Mouse (Mus musculus) liver, embryonic 13.5 days (tissue): ENCODE data around the gene Klhl2. TPM values are rescaled to one million over a fixed set of nuclear protein-coding genes. Genes with fewer than 3 reads are reported as not detected.

Experiments
- ATAC-seq: fragments of 200-750 bp; cut with Nextera tagmentation; 2 replicates; pipeline ENCODE4 v1.8.0; 2017; ENCODE audit warnings: low read depth, mild to moderate bottlenecking, moderate number of reproducible peaks, moderate library complexity
- DNase-seq: peaks from one replicate; pipeline ENCODE4 v3.0.0; 2022
- H3K27ac ChIP-seq: fragments of 300-500 bp; sonication (generic); 2 replicates; pipeline ENCODE4 v1.5.1; 2015; ENCODE audit warnings: moderate library complexity, mild to moderate bottlenecking, inconsistent platforms
- H3K27me3 ChIP-seq: fragments of 300-500 bp; sonication (generic); 2 replicates; pipeline ENCODE4 v1.6.1; 2015; ENCODE audit warnings: mild to moderate bottlenecking, inconsistent platforms
- H3K36me3 ChIP-seq: fragments of 300-500 bp; sonication (generic); 2 replicates; pipeline ENCODE4 v1.6.1; 2015; ENCODE audit warnings: mild to moderate bottlenecking, inconsistent platforms
- H3K4me1 ChIP-seq: fragments of 300-500 bp; sonication (generic); replicated peaks from 2 replicates; pipeline ENCODE4 v1.6.1; 2015; ENCODE audit warnings: inconsistent platforms
- H3K4me2 ChIP-seq: fragments of 300-500 bp; sonication (generic); 2 replicates; pipeline ENCODE4 v1.6.1; 2015; ENCODE audit warnings: inconsistent platforms, mild to moderate bottlenecking, moderate library complexity
- H3K4me3 ChIP-seq: fragments of 300-500 bp; sonication (generic); replicated peaks from 2 replicates; pipeline ENCODE4 v1.5.1; 2015; ENCODE audit warnings: mild to moderate bottlenecking, inconsistent platforms
- H3K9ac ChIP-seq: fragments of 300-500 bp; sonication (generic); 2 replicates; pipeline ENCODE4 v1.6.1; 2015; ENCODE audit warnings: mild to moderate bottlenecking, inconsistent platforms
- H3K9me3 ChIP-seq: fragments of 300-500 bp; sonication (generic); replicated peaks from 2 replicates; pipeline ENCODE4 v1.6.1; 2016; ENCODE audit warnings: inconsistent platforms
- WGBS: fragments of 180-500 bp; shearing (Covaris S2); methylation state at CpG from one replicate; pipeline ENCODE4 v1.1.7; 2015; ENCODE audit not compliant: insufficient replicate concordance; 5-methylcytosine and 5-hydroxymethylcytosine counted together
- polyA plus RNA-seq: library from polyadenylated mRNA; unstranded; fragments of >200 nt; fragmentation: Nextera tagmentation; extraction: Ambion mirVana; gene quantifications from 2 replicates; pipeline ENCODE4 v1.2.1, GENCODE M21; 2015

The Klhl2 gene
- polyA plus RNA-seq, 1 experiment from 2014 or later, result 4.0 TPM

DNA sequence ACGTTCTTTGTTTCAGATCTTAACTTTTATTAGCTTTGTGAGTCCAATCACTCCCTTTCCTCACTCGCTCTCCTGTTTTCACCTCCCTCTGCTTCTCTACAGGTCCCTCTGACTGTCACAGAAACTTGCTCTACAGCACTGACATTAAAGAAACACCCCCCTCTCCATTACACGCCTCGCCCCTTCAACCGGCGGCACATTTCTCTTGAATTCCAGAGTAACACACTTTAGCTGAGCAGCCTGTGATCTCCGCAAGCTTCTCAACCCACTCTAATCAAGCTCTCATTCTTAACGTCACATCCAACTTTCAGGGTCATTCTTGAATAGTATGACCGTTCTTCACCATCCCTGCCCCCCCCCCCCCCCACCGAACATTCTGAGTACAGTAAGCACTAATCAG is 52.1 kb downstream of the Klhl2 start:
- H3K9me3 ChIP-seq, result no peaks in the 10 kb centered on the region

DNA sequence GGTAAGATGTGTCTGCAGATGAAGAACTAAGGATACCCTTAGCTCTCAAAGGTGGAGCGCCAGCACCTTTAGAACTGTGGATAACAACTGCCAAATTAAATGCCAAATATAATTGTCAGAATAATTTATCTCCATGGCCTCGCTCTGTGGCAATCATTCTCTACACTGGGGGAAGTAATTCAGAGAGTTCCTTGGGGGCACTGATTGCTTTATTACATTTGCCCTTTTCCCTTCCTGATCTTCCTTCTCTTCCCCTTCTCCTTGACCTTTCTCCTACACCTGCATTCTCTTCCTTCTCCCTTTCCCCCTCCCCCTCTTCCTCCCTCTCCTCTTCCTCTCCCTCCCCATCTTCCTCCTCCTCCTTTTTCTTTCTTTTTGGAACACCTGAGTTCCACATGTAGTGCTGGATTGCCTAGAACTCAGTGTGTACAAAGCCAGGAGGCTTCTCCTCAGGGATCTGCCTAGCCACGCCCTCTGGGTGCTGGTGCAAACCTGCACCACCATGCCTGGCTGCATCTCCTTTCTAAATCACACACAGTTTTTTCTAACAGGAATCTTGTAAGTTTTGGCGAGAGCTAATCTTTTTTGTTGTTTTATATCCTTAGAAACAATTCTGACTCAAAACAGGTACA is 58.5 kb downstream of the Klhl2 start:
- H3K9me3 ChIP-seq, result no peaks in the 10 kb centered on the region
- H3K4me2 ChIP-seq, result no peak overlapping the region
- H3K9ac ChIP-seq, result no peak overlapping the region
- H3K27me3 ChIP-seq, result no peaks in the 10 kb centered on the region
- DNase-seq (no peak), ATAC-seq (no peak)
- H3K4me3 ChIP-seq, result no peak overlapping the region
- 61% methylated on average over 4 of the region's 4 CpGs for WGBS
- no peak overlapping the region for H3K27ac ChIP-seq
- no peaks in the 10 kb centered on the region for H3K36me3 ChIP-seq
- H3K4me1 ChIP-seq, result peaks cover 32% of the 10 kb centered on the region

More for the DNA sequence above, 52.1 kb downstream of the Klhl2 start:
- Histone ChIP-seq H3K27me3 (no peaks in the 10 kb centered on the region), H3K36me3 (no peaks in the 10 kb centered on the region), H3K4me2 (no peak overlapping the region), H3K27ac (no peak overlapping the region), H3K9ac (no peak overlapping the region), H3K4me1 (peaks cover 6% of the 10 kb centered on the region; the same call in 1 of the 2 replicates), H3K4me3 (no peak overlapping the region)
- ATAC-seq, result no peak
- DNase-seq, result no peak
- 84% methylated on average over 10 of the region's 10 CpGs for WGBS

DNA sequence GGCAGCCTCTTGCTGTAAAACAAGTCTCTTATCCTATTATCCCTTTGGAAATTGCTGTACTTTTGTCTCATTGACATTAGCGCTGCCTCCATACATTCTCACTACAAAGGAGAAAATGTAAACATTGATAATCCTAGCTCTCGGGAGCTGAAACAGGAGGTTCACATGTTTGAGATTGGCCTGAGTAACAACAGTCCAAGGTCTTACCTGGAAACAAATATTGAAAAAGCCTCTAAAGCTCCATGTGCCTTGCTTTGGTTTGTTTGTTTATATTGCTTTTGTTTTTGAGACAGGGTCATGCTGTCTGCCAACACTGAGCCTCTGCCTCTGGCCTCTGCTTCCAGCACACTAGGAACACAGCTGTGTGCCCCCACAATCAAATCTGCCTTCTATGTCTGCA is 59.4 kb downstream of the Klhl2 start:
- DNase-seq (no peak), ATAC-seq (peak; percentile 50; the same call in 1 of the 2 replicates)
- peak overlapping the region; percentile 51; the same call in 1 of the 2 replicates for H3K27ac ChIP-seq
- H3K36me3 ChIP-seq, result no peaks in the 10 kb centered on the region
- WGBS, result 62% methylated on average over 2 of the region's 2 CpGs
- no peaks in the 10 kb centered on the region for H3K9me3 ChIP-seq
- no peak overlapping the region for H3K4me3 ChIP-seq
- no peaks in the 10 kb centered on the region for H3K27me3 ChIP-seq
- H3K9ac ChIP-seq, result no peak overlapping the region
- peaks cover 32% of the 10 kb centered on the region for H3K4me1 ChIP-seq
- H3K4me2 ChIP-seq, result no peak overlapping the region

DNA sequence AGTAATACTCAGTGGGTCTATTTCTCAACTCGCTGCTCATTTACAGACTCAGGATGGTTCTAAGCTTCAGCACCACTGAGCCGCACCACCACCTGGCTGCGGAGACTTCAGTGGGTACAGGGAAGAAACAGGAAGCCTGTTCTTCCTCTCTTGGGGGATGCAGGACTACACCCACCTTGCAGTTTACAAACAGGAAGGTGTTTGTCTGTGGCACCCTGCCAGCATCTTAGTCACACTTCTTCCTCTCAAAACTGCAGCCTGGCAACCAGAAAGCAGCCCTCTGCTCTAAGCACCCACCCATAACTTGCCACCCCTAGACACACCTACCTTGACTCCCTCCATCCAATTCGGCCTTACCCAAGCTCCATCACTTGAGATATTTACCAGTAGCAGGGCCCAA is 61.1 kb downstream of the Klhl2 start:
- DNase-seq (no peak), ATAC-seq (no peak)
- 72% methylated on average over 4 of the region's 4 CpGs for WGBS
- H3K4me3 ChIP-seq, result no peak overlapping the region
- no peak overlapping the region for H3K4me2 ChIP-seq
- no peaks in the 10 kb centered on the region for H3K36me3 ChIP-seq
- H3K9ac ChIP-seq, result no peak overlapping the region
- no peaks in the 10 kb centered on the region for H3K9me3 ChIP-seq
- H3K4me1 ChIP-seq, result peaks cover 48% of the 10 kb centered on the region
- no peaks in the 10 kb centered on the region for H3K27me3 ChIP-seq
- no peak overlapping the region for H3K27ac ChIP-seq

DNA sequence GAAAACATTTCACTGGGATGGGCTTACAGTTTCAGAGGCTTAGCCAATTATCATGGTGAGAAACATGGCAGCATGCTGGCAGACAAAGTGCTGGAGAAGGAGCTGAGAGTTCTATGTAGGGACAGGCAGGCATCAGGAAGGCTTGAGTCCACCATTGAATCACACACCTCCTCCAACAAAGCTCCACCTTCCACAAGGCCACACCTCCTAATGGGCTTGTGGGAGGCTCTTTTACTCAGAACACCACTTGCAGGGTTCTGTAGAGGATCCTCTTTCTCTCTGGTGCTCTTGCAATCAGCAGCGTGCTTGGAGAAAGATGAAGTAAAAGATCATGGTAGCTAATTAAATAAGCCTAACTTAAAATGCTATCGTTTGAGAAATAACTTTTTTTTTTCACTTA is 63.0 kb downstream of the Klhl2 start:
- no peak overlapping the region for H3K9ac ChIP-seq
- no peaks in the 10 kb centered on the region for H3K36me3 ChIP-seq
- peaks cover 57% of the 10 kb centered on the region for H3K4me1 ChIP-seq
- no peak overlapping the region for H3K27ac ChIP-seq
- no peak overlapping the region for H3K4me2 ChIP-seq
- 75% methylated on average over 2 of the region's 2 CpGs for WGBS
- no peak overlapping the region for H3K4me3 ChIP-seq
- DNase-seq (no peak), ATAC-seq (no peak)
- no peaks in the 10 kb centered on the region for H3K9me3 ChIP-seq
- no peaks in the 10 kb centered on the region for H3K27me3 ChIP-seq

DNA sequence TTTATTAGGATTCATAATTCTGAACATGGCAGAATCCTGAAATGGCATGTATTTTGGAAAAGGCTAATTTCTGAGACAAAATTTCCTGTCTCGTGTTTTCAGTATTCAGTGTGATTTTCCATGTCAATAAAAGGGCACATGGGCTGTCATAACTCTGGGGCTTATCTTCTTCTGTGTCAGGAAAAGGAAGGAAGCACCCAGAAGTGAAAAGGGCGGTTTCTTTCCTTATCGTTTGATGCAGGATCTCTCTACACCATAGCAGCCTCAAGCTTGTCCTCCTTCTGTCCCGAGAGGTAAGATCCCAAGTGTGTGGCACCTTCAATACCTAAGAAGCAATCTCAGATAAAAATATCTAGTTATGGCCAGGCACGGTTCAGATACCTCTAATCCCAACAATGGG is 65.6 kb downstream of the Klhl2 start:
- no peak for DNase-seq
- WGBS, result 19% methylated on average over 5 of the region's 5 CpGs
- Histone ChIP-seq H3K27me3 (no peaks in the 10 kb centered on the region), H3K9ac (no peak overlapping the region), H3K4me2 (no peak overlapping the region), H3K4me1 (peaks cover 53% of the 10 kb centered on the region), H3K27ac (no peak overlapping the region), H3K4me3 (no peak overlapping the region), H3K36me3 (no peaks in the 10 kb centered on the region), H3K9me3 (no peaks in the 10 kb centered on the region)
- peak; percentile 73 for ATAC-seq

DNA sequence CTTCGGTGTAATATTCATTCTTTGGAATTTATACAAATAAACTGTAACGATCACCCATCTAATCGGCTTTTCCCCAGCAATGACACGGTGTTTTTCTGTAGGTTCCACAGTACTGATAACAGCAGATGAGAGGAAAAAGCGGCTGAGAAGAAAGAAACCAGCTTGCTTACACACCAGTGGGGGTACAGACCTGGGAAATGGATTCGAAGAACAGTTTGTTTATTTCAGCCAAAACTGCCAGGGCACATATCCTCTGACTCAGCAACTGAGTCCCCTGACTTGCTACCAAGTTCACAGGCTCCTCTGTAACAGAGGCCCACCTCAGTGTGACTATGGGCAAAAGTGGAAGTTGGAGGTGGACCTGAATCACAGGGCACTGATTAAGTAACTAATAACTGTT is 67.9 kb downstream of the Klhl2 start:
- H3K4me3 ChIP-seq, result no peak overlapping the region
- DNase-seq, result no peak
- H3K4me1 ChIP-seq, result peaks cover 36% of the 10 kb centered on the region
- no peaks in the 10 kb centered on the region for H3K27me3 ChIP-seq
- ATAC-seq, result peak; percentile 53
- no peaks in the 10 kb centered on the region for H3K9me3 ChIP-seq
- H3K9ac ChIP-seq, result no peak overlapping the region
- H3K4me2 ChIP-seq, result peak overlapping the region; percentile 23
- H3K27ac ChIP-seq, result no peak overlapping the region
- H3K36me3 ChIP-seq, result no peaks in the 10 kb centered on the region
- 22% methylated on average over 6 of the region's 6 CpGs for WGBS

DNA sequence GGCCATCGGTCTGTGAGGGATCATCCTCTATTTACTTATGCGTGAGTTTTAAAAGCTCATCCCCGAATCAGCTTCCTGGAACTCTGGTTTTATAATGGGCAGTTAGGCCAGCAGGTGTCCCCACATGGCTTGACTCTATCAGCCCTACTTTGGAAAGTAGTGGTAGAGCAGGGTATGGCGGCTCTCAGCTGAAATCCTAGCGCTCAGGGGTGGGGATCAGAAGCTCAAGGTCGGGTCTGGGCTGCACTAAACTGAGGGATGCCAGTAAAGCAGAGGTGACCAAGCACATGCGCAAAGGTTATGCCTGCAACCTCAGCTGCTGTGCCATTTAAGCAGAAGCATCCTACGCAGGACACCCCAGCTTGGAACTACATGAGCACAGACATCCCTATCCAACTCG is 71.9 kb downstream of the Klhl2 start:
- Histone ChIP-seq H3K4me2 (no peak overlapping the region), H3K9me3 (no peaks in the 10 kb centered on the region), H3K27ac (no peak overlapping the region), H3K9ac (no peak overlapping the region), H3K27me3 (no peaks in the 10 kb centered on the region), H3K4me1 (peaks cover 13% of the 10 kb centered on the region), H3K36me3 (no peaks in the 10 kb centered on the region), H3K4me3 (no peak overlapping the region)
- DNase-seq (no peak), ATAC-seq (peak; percentile 43; the same call in 1 of the 2 replicates)
- 72% methylated on average over 9 of the region's 9 CpGs for WGBS

DNA sequence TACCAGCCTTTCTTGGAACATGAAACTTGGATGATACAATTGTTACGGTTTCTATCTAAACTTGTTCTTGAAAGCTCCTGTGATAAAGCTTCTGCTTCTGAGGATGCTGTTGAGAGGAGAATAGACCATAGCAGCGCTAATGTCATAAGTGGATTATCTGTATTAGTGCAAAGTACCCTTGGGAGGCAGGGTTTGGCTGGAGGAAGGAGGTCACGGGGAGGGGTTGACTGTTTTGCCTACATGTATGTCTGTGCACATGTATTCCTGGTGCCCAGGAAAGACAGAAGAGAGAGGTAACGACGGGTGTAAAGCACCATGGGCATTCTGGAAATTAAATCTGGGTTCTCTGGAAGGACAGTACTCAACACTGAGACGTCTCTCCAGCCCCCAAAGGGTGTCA is 75.7 kb downstream of the Klhl2 start:
- Histone ChIP-seq H3K9me3 (no peaks in the 10 kb centered on the region), H3K36me3 (no peaks in the 10 kb centered on the region), H3K4me1 (no peaks in the 10 kb centered on the region), H3K27me3 (no peaks in the 10 kb centered on the region), H3K27ac (no peak overlapping the region), H3K4me3 (no peak overlapping the region), H3K9ac (no peak overlapping the region), H3K4me2 (no peak overlapping the region)
- WGBS, result 85% methylated on average over 6 of the region's 6 CpGs
- no peak for ATAC-seq
- DNase-seq, result no peak

DNA sequence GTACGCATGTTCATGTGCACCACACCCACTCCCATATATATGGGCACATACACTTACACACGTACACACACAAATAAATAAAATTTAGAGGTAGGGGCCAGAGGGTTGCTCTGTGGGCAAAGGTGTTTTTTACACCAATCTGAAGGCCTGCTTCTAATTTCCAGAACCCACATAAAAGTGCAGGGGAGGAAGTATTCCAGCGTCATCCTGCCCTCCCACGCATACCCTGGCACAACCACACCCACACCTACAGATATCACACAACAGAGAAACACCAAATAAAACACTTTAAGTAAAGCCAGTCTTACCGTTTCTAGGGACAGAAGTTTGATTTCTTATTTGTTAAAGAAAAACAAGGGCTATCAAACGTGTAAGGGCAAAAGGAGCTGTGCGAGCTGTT is 79.0 kb downstream of the Klhl2 start:
- Histone ChIP-seq H3K9me3 (no peaks in the 10 kb centered on the region), H3K4me2 (no peak overlapping the region), H3K27me3 (no peaks in the 10 kb centered on the region), H3K4me1 (no peaks in the 10 kb centered on the region), H3K36me3 (no peaks in the 10 kb centered on the region), H3K27ac (no peak overlapping the region), H3K9ac (no peak overlapping the region), H3K4me3 (no peak overlapping the region)
- 69% methylated on average over 7 of the region's 7 CpGs for WGBS
- ATAC-seq (no peak), DNase-seq (no peak)

DNA sequence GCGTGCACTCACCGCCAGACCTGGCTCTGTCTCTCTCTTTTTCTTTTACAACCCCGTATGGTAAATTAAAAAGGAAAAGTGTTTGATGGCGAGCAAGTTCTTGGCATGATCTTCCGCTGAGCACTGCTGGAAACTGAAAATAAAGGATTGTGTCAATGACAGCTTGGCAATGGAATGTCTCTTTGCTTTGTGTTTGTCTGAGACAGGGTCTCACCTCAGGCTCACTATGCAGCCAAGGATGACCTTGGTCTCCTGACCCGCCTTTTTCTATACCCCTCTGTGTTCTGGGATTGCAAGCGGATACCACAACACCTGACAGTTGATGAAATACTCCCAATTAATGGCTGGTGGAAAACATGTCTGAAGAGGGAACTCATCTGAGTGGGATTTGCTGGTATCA is 80.2 kb downstream of the Klhl2 start:
- Histone ChIP-seq H3K4me1 (no peaks in the 10 kb centered on the region), H3K27ac (no peak overlapping the region), H3K27me3 (no peaks in the 10 kb centered on the region), H3K9ac (no peak overlapping the region), H3K4me3 (no peak overlapping the region), H3K4me2 (no peak overlapping the region), H3K9me3 (no peaks in the 10 kb centered on the region), H3K36me3 (no peaks in the 10 kb centered on the region)
- WGBS, result 79% methylated on average over 7 of the region's 7 CpGs
- ATAC-seq (no peak), DNase-seq (no peak)

DNA sequence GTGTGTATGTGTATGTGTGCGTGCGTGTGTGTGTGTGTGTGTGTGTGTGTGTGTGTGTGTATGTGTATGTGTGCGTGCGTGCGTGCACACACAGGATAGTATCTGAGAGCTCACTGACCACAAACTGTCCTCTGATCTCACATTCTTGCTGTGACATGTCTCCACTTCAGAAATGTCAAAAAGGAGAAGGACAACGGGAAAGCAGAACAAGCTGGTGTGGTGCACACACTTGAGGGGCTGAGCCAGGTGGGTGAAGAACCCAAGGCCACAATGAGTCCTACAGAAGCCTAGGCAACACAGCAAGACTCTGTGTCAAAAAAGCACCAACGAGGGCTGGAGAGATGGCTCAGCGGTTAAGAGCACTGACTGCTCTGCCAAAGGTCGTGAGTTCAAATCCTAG is 81.2 kb downstream of the Klhl2 start:
- H3K27me3 ChIP-seq, result no peaks in the 10 kb centered on the region
- WGBS, result 66% methylated on average over 7 of the region's 9 CpGs
- no peaks in the 10 kb centered on the region for H3K9me3 ChIP-seq
- H3K4me1 ChIP-seq, result no peaks in the 10 kb centered on the region
- no peaks in the 10 kb centered on the region for H3K36me3 ChIP-seq
- ATAC-seq (no peak), DNase-seq (no peak)
- no peak overlapping the region for H3K9ac ChIP-seq
- no peak overlapping the region for H3K4me2 ChIP-seq
- no peak overlapping the region for H3K4me3 ChIP-seq
- no peak overlapping the region for H3K27ac ChIP-seq
